Mouse (Mus musculus) thymus, postnatal 0 days (tissue): ENCODE results near the gene Ptprj. TPM values are rescaled to one million over a fixed set of nuclear protein-coding genes. Genes with fewer than 3 reads are reported as not detected.

ENCODE experiments used
- DNase-seq: peaks from one replicate; pipeline ENCODE4 v3.0.0-alpha.2; 2015; ENCODE audit warnings: low spot score
- polyA plus RNA-seq: library from polyadenylated mRNA; unstranded; fragments of >200 nt; fragmentation: Nextera tagmentation; extraction: Ambion mirVana; gene quantifications from 2 replicates; pipeline ENCODE4 v1.2.1, GENCODE M21; 2015

Ptprj gene
- 1.6 and 1.7 TPM in 2 replicates for polyA plus RNA-seq

DNA sequence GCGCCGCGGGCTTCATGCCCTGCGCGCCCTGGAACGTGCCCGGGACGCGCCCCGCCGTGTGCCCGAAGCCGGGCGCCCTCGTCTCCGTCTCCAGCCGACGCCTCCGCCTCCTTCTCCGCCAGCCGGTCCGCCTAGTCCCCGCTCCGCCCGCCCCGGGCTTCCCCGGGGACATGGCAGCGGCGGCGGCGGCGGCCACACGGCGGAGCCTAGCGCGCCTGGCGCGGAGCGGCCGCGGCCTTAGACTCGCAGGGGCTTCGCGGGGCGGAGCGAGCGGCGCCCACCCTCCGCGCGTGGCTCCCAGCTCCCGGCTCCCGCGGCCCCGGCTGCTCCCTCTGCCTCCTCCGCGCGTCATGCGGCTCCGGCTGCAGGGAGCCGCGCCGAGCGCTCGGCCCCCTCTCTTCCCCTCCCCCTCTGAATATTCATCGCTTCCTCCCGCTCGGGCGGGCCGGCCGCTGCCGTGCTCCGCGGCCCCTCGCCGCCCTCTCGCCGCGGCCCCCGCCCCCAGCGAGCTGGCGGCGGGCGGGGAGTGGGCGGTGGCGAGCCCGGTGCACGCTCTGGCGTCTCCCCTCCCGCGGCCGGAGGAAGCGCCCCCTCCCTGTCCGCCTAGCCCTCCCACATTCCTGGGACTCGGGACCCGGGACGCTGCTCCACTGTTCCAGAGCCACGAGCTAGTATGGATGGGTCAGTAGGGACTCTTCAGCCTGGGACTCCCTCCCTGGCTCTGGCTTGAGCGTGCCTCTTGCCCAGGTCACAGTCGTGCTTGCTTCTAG is at the start of gene Ptprj:
Ptprj (minus strand) TSS at position 412 of the 770 bp plus-strand sequence.
- peak; percentile 54 for DNase-seq

GRCm38 (mm10) chr2:90629552-90629951 is 49.1 kb upstream of the Ptprj start:
- DNase-seq = no peak

DNA sequence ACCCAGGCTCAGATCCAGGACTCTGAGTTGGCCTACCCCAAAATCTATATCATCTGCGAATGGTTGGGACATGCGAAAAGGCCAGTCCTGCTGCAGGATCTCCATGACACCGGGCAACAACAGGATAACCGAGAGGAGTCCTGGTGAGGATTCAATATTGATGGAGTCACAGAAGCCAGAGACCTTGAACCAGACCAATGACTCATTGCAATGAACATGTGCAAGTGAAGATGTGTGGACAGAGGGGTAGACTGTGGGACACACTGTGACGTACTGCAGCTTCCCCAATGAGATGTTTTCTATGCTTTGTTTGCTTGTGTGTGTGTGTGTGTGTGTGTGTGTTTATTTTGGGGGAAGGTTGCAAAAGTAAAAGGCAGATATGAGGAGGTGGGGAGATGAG is 47.8 kb upstream of the Ptprj start:
- no peak for DNase-seq

DNA sequence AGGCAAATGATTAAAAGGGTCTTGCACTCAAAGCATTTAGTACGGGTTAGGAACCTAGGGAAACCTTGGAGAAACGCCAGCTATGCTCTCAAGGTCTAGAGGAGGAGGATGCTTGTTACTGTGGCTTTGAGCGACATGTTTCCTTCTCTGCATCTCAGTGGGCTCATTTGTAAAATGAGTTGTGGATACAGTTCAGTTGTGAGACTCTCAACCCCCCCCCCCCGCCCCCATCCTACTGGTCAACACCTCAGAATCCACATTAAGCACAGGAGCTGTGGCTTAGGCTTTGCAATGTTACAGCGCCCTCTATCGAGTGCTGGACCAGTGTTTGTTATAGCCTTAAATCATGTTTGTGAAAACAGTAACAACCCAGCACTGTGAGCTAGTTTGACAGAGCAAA is 44.5 kb upstream of the Ptprj start:
- peak; percentile 68 for DNase-seq

- no peak for DNase-seq
Measured at GRCm38 (mm10) chr2:90624339-90624738, 43.9 kb upstream of the Ptprj start.

DNA sequence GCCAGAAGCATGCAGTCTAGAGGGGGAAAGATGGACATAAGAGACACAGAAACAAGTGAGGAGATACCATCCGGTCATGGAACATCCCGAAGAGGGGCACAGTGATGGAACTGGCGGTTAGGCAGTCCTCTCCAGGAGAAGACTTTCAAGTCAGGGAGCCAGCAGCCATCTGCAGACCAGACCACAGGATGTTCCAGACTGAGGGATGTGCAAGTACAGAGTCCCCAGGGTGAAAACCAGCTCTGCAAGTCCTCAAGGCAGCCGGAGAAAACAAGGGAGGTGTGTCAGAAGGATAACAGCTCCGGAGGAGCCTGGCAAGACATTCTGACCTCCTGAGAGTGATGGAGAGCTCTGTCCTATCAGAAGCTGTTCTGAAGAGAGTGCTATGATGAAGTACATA is 40.4 kb upstream of the Ptprj start:
- DNase-seq = no peak

GRCm38 (mm10) chr2:90619648-90620047 is 39.2 kb upstream of the Ptprj start:
- no peak for DNase-seq

DNA sequence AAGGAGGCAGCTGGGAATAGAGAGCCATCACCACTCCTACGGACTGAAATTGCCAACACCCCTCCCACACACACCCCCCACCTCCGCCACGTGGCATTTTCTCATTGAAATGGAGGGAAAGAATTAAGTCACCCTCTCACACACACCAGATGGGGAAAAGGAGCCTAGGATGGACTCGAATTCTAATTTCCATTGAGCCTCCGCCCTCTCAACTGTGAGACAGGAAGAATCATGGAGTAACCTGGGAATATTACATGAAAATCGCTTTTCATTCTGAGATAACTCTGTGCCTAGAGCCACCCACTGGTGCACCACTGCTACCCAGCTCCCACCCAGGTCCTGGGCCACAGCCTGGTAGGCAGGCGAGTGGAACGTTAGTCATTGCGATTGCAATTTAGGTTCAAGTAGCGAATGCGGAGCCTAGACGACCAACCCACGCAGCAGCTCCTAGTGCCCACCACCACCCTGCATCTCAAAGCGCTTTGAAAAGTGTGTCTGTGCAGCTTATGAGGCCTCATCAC is 34.3 kb upstream of the Ptprj start:
- no peak for DNase-seq

DNA sequence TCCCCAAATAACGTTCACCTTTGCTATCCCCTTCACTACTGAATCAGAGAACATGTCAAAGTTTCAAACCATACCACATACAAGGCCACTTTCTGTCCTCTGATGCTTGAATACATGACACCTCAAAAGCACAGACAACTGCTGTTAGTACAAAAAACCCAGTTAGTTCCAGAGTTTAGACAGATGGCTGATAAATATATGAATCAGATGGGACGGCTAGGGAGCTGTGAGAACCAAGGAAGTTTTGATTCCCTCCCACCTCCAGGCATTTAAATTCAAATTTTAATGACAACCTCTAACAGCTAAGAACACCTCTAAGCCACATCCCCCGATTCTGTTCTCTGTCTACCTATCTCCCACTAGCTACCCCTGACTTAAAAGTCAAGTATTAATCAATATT is 33.1 kb upstream of the Ptprj start:
- no peak for DNase-seq

DNA sequence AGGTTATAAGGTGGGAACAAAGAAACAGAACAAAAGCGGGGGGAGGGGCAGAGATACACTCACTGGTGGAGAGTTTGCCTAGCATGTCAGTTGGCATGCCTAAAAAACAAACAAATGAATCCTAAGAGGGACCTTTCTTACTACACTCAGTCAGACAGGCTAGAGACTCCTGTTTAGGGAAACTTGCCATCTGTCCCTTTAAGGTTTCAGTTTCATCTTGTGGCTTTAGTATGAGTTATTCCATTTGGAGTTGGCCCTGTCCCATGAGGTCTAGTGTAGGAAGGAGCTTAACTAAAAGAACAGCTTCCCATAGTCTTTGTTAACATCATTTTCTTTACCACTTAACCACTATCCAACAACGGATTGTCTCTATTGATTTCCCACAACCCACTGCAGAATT is 32.6 kb upstream of the Ptprj start:
- no peak for DNase-seq

DNA sequence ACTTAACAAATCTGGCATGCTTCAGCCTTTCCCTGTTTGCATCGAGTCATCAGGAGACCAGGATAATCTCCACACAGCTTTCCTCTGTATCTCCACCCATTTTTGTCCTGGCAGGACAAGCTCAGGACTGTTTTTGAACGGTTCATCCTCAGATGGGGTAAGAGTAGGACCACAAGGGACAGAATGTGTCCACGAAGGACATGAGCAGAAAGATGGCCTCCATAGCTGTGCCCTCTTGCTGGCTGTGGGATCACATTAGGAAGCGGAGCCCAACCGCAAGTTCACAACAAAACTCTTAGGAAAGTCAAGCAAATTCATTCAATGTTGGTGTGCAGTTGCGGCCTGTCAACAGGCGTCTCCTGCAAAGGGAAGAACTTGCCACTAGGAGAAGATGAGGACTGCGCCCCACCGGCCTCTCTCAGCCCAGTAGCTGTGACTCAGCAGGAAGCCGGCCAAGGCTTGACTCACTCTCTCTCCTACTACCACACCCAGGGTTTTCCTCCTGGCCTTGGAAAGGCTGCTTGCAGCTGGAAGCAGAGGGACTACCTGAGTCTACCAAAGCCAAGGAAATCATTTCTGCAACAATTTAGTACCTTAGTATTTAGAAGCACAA is 31.6 kb upstream of the Ptprj start:
- DNase-seq = no peak

DNA sequence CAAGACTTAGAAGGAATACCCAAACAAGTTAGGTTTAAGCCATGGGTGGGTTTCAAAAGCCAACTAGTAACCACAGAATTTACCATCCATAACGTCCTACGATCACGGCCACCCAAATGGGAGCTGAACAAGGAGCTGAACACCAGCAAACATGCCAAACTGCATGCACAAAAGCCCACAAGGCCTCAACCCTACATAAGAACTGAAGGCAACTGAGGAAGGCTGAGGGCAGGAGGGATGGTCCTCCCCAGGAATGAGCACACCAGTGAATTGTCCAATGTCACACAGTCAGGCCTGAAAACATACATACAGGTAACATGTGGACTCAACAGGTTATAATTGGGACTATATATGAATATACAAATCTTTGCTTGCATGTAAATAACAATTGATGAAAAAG is 20.6 kb upstream of the Ptprj start:
- no peak for DNase-seq

GRCm38 (mm10) chr2:90588141-90588540 is 7.7 kb upstream of the Ptprj start:
- no peak for DNase-seq

DNA sequence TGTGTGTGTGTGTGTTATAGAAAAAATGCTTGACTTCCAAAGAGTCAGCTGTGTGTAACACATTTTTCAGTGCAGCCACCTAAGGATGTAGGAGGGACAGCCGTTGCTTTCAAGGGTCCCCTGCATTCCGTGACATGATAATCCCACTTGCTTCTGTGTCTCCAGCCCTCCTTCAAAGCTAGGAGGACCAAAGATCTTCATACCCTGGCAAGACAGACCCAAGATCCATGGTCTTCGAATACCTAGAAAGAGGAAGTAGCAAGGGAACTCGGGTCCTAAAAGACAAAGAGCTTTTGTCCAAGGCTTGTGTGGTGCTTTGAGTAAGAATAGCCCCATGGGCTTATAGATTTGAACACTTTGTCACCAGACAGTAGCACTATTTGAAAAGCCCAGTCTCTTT is 4.1 kb upstream of the Ptprj start:
- no peak for DNase-seq

- no peak for DNase-seq
Measured at GRCm38 (mm10) chr2:90583628-90584131, 3.2 kb upstream of the Ptprj start.

DNA sequence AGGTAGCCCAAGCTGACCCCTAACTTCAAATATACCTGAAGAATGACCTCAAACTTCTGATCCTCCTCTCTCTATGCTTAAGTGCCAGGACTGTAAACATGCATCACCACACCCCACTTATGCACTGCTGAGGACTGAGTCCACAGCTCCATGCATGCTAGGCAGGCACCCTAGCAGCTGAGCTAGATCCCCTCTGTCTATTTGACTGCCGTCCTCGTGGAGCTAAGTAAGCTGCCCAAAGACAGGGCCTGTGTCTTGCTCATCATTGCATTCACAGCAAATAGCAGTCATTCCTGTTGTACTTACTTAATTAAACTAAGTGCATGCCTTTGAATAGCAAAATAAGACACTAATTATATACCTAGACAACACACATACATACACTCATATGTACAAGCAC is 2.4 kb upstream of the Ptprj start:
- DNase-seq = no peak

GRCm38 (mm10) chr2:90582311-90582710 is 1.9 kb upstream of the Ptprj start:
- no peak for DNase-seq

DNA sequence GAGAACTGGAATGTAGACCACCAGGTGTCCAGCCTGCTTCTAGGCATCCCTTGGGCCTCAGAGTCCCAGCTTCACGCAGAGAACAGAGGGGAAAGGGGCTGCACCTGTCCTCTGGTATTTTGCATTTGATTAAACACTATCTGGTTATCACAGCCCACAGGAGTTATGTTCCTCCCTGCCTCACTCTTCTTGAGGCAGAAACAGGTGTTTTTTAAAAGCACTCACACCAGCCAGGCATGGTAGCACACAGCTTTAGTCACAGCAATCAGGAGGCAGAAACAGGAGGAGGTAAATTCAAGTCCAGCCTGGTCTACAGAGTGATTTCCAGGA is 1.3 kb upstream of the Ptprj start:
- no peak for DNase-seq

- DNase-seq = peak; percentile 47
Measured at GRCm38 (mm10) chr2:90581006-90581795, 754 bp upstream of the Ptprj start.

- peak; percentile 21 for DNase-seq
Measured at GRCm38 (mm10) chr2:90579728-90580235, 665 bp downstream of the Ptprj start.

DNA sequence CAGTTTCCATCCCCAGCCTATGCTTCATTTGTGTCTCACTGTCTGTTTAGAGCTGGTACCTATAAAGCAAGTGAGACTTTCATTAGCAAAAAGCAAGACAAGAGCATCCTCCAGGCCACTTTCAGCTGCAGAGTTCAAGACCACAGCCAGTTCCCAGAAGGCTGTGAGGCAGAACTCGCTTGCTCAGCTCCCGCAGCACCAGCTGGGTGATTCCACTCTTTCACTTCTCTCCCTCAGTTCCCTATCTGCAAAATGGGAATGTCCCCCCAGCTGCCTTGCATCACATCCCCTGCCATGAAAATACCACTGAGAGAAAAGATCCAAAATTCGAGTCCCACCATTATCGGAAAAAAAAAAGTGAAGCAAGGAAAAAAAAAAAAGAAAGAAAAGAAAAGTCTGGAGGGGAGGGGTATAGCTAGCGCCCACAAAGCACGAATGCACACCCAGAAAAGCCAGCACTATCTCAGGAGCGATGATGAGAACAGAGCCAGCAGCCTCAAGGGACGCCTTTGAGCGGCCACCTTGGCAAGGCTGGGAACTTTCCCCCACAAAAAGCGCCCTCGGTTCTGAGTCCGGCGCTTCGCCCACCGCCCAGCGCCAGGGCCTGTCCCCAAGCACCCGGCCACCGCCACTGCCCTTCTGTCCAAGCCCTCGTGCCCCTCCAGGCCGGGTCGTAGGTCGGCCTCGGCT is 1.3 kb downstream of the Ptprj start:
- peak; percentile 33 for DNase-seq
